Mouse (Mus musculus) layer of hippocampus, adult 9-10 months (tissue): Measurements from ENCODE around the gene Bcl2l11.

Source experiments
- DNase-seq: peaks from one replicate; pipeline ENCODE4 v3.0.0; 2022; ENCODE audit warnings: low spot score

Gene Bcl2l11

DNA sequence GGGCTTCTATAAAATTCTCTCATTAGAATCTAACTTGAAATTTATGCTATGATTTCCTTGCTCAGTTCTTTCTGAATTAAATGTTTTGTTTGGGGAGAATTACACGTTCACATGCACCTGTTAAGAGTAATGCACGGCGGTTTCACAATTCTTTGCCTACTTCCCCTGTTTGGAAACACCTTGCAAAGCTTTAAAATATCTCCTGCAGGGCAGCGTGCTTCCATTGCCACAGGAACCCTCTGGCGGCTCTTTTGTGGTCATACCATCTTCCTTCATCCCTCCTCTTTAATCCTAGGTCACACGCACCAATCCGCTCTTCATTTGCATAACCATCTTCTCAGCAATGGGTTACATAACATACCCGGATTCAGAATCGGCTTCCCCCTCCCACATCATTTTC, 14.3 kb upstream of the Bcl2l11 start:
- DNase-seq, result no peak

DNA sequence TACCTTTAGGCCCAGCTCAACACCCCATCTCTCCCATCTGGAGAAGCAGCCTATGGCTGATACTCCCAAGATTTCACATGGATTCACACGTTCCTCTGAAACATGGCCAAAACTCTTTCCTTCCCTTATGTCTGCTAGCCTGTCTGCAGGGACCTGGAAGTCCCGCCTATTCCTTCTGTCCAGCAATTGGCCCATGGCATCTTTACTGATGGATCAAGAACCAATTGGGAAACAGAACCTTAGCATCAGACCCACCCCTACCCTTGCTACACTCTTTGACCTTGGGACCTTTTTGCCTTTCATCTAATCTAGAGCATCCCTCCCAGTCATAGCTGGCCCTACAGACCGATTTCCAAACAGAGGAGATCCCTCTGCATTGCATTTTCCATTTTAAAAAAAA, 11.2 kb upstream of the Bcl2l11 start:
- no peak for DNase-seq

DNA sequence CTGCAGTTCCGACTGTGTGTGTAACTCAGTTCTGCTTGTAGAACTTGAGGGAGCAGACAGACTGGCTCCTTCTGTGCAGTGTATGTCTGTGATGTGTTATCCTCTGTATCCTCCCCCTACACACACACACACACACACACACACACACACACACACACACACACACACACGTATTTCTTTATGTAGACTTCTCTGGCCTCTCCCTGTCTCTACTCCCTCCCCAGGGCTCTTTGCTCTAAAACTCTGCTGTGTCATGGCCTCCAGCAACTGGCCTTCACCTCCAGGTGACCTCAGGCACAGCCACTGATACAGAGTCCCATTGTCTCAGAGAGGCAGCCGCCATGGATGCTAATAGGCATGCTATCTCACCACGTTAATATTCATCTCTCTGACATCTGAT, 10.3 kb upstream of the Bcl2l11 start:
- no peak for DNase-seq

GRCm38 (mm10) chr2:128117605-128118004, 8.2 kb upstream of the Bcl2l11 start:
- DNase-seq, result no peak

GRCm38 (mm10) chr2:128118971-128119370, 6.9 kb upstream of the Bcl2l11 start:
- no peak for DNase-seq

DNA sequence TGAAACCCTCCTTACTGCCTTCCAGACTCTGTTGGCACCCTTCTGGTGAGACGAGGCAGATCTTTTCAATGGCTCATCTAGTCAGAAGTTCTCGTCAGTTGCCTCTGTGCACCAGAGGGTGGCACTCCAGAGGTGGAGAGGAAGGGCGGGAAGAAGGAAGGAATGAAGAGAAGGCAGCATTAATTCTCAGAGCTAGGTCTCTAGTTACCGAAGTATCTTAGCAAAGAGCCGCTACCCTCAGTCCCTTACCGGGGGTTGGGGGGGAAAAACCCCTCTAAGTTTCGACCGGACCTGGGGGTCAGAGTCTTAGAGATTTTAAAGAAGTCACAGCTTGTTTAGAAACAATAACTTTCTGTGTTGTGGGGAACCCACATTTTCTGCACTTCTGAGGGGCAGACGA, 3.3 kb upstream of the Bcl2l11 start:
- DNase-seq, result no peak

- no peak for DNase-seq
Observed at GRCm38 (mm10) chr2:128122891-128123771, 2.7 kb upstream of the Bcl2l11 start.

GRCm38 (mm10) chr2:128123921-128124683, 1.7 kb upstream of the Bcl2l11 start:
- DNase-seq, result no peak

GRCm38 (mm10) chr2:128124693-128125092, 1.1 kb upstream of the Bcl2l11 start:
- no peak for DNase-seq

DNA sequence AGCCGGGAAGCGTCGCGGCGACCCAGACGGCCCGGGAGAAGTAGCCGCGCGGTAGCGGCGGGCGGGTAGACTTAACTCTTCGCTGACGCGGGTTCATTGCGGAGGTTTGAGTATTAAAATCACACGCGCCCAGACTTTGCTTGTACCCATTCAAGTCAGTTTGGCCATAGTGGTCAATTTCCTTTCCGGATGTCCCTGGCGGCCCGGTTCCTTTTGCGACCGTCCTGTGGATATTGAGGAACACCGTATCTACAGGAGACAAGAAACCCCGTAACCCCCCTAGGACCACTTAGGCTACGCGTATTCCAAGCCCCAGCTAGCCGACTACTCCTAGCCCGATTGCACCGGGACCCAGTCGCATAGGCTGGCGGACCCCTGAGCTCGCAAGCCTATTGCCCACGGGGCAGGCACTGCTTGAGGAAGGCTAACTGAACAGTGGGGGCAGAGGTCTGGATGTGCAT, 783 bp downstream of the Bcl2l11 start:
- DNase-seq, result no peak

- peak; percentile 41 for DNase-seq
Observed at GRCm38 (mm10) chr2:128127121-128127671, 1.4 kb downstream of the Bcl2l11 start.

DNA sequence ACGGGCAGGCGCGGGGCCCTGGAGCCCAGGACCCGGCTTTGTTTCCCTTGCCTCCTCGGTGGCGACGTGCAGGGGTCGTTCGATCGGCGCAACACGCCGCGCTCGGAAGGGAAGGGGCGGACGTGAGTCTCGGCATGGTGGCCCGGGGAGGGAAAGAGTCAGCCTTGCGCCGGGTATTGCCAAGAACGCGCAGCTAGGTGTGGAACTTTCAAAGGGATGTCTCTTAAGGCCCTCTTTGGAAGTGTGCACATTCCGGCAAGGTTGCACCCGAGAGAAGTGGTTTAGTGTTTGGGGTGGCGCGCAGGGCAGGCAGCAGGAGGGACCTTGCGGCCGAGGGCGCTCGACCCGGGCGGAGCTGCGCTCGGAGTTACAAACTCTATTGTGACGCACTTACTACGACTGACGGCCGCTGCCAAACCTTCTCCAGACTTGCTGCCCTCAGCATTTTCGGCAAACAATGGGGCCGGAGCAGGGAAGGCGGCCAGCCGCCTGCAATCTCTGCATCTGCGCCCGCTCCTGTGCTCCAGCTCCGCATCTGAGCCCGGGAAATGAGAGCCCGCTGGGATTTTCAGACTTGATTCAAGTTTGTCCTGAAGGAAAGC, 2.0 kb downstream of the Bcl2l11 start:
- no peak for DNase-seq

DNA sequence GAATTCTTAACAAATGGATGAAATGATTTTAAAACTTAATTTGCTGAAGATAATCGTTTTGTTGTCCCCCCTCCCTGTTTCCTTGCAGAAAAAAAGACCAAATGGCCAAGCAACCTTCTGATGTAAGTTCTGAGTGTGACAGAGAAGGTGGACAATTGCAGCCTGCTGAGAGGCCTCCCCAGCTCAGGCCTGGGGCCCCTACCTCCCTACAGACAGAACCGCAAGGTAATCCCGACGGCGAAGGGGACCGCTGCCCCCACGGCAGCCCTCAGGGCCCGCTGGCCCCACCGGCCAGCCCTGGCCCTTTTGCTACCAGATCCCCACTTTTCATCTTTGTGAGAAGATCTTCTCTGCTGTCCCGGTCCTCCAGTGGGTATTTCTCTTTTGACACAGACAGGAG, 2.7 kb downstream of the Bcl2l11 start:
- no peak for DNase-seq

GRCm38 (mm10) chr2:128131503-128131902, 5.7 kb downstream of the Bcl2l11 start:
- no peak for DNase-seq

DNA sequence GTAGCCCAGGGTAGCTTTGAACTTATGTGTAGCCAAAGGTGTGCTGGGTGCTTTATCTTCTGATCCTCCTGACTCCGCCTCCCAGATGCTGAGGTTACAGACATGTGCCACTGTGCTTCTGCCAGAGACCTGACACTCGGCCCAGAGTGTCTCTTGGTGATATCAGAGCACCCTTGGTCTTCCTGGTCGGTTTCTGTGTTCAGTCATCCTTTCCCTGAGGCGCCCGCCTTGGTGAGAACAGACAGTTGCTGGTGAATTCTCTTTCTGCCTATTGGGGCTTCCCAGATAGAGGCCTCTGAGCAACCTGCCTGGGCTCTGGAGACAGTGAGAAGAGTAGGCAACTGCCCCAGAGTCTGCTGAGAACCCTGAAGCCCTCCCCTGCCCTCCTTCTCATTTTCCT, 6.8 kb downstream of the Bcl2l11 start:
- DNase-seq, result no peak

GRCm38 (mm10) chr2:128133865-128134264, 8.0 kb downstream of the Bcl2l11 start:
- DNase-seq, result no peak

GRCm38 (mm10) chr2:128134474-128134873, 8.6 kb downstream of the Bcl2l11 start:
- DNase-seq, result no peak

DNA sequence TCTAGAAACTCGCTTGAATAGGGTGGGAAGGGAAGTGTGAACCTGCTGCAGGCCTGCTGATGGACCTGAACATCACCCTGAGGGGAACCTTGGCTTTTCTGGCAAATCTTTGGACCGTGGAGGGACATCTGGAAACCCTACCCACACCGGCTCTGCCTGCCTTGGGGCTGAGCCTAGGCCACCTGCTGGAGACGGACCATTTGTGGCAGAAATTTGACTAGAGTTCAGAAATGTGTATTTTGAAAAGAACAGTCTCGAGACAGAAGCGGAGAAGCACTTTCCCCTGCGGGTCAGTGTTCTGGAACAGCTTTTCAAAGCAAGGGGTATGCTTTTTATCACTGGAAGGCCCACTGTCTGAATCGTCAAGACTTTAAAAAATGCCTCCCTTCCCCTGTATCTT, 9.1 kb downstream of the Bcl2l11 start:
- no peak for DNase-seq

DNA sequence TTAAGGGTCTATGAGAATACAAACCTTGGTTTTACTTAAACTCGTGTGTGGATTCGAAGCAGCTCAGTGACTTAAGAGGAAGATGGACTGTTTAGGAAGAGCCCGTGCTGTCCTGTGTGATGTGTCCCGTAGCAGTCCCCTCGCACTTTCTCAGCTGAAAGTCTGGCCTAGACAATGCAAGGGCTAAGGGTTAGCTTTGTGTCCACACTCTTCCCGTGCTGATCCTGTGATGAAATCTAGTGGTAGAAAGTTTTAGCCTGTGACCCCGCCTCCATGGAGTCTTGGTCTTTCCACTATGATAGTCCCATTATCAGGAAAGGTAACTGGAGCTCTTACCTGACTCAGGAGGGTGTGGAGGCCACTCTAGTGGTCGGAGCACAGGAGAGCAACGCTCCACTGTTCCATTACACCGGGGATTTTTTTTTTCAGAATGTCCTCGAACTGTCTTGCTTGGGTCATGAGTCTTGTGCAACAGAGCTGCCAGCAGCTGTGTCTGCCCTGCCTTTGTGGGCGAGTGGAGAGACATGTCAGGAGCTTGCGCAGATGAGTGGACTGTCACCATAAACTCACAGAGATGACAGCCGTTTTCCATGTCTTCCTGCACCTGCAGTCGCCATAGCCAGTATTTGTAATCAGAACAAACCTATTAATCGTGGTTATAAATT, 11.1 kb downstream of the Bcl2l11 start:
- DNase-seq, result no peak

- no peak for DNase-seq
Observed at GRCm38 (mm10) chr2:128137480-128138276, 11.8 kb downstream of the Bcl2l11 start.

GRCm38 (mm10) chr2:128138924-128139323, 13.1 kb downstream of the Bcl2l11 start:
- DNase-seq, result no peak
